Mouse (Mus musculus): ENCODE results near the gene Fads1. TPM values are rescaled to one million over a fixed set of nuclear protein-coding genes. Genes with fewer than 3 reads are reported as not detected.

Fads1 gene
- polyA plus RNA-seq, 1 experiment from 2014 or later: 104 TPM

- WGBS: 71% methylated on average over 3 of the region's 3 CpGs
- ATAC-seq (ENCODE audit: insufficient number of reproducible peaks, insufficient read depth, low FRiP score, low TSS enrichment, low read depth): no peak
- Histone ChIP-seq H3K9me3 (no peaks in the 10 kb centered on the region), H3K4me2 (no peak overlapping the region), H3K27me3 (peaks cover 13% of the 10 kb centered on the region; the same call in 1 of the 2 replicates), H3K27ac (no peak overlapping the region), H3K9ac (no peak overlapping the region), H3K36me3 (no peaks in the 10 kb centered on the region), H3K4me1 (peaks cover 18% of the 10 kb centered on the region), H3K4me3 (no peak overlapping the region)
Observed at GRCm38 (mm10) chr19:10238477-10238876, 55.8 kb downstream of the Fads1 start.

- peaks cover 20% of the 10 kb centered on the region for H3K4me1 ChIP-seq
- WGBS: 40% methylated on average over 2 of the region's 2 CpGs
- H3K4me3 ChIP-seq: no peak overlapping the region
- no peaks in the 10 kb centered on the region for H3K36me3 ChIP-seq
- H3K9me3 ChIP-seq: no peaks in the 10 kb centered on the region
- H3K27ac ChIP-seq: no peak overlapping the region
- peak overlapping the region; percentile 90 for H3K4me2 ChIP-seq
- H3K9ac ChIP-seq: no peak overlapping the region
- H3K27me3 ChIP-seq: peaks cover 13% of the 10 kb centered on the region; the same call in 1 of the 2 replicates
- no peak for ATAC-seq (ENCODE audit: insufficient number of reproducible peaks, insufficient read depth, low FRiP score, low TSS enrichment, low read depth)
Observed at GRCm38 (mm10) chr19:10239419-10239818, 56.7 kb downstream of the Fads1 start.

GRCm38 (mm10) chr19:10239975-10240653, 57.4 kb downstream of the Fads1 start:
- Histone ChIP-seq H3K4me1 (peaks cover 23% of the 10 kb centered on the region), H3K4me3 (peak overlapping the region; percentile 54), H3K27ac (no peak overlapping the region), H3K27me3 (peaks cover 13% of the 10 kb centered on the region; the same call in 1 of the 2 replicates), H3K9ac (peak overlapping the region; percentile 75), H3K4me2 (peak overlapping the region; percentile 90), H3K9me3 (no peaks in the 10 kb centered on the region), H3K36me3 (no peaks in the 10 kb centered on the region)
- no peak for ATAC-seq (ENCODE audit: insufficient number of reproducible peaks, insufficient read depth, low FRiP score, low TSS enrichment, low read depth)
- 4% methylated on average over 26 of the region's 26 CpGs for WGBS

GRCm38 (mm10) chr19:10240654-10241305, 58.1 kb downstream of the Fads1 start, which contains the start of gene Myrf:
Myrf (minus strand) TSS chr19:10240748.
- Histone ChIP-seq H3K27me3 (peaks cover 13% of the 10 kb centered on the region; the same call in 1 of the 2 replicates), H3K9me3 (no peaks in the 10 kb centered on the region), H3K4me3 (peak within 1 kb of the TSS; percentile 54), H3K9ac (peak within 1 kb of the TSS; percentile 75), H3K4me2 (peak within 1 kb of the TSS; percentile 90), H3K36me3 (no peaks in the 10 kb centered on the region), H3K4me1 (peaks cover 23% of the 10 kb centered on the region), H3K27ac (no peak within 1 kb of the TSS)
- ATAC-seq (ENCODE audit: insufficient number of reproducible peaks, insufficient read depth, low FRiP score, low TSS enrichment, low read depth): peak; percentile 69
- WGBS: 7% methylated on average over 43 of the region's 43 CpGs

GRCm38 (mm10) chr19:10242916-10243315, 60.2 kb downstream of the Fads1 start:
- peaks cover 13% of the 10 kb centered on the region; the same call in 1 of the 2 replicates for H3K27me3 ChIP-seq
- WGBS: 8% methylated on average over 8 of the region's 8 CpGs
- peaks cover 33% of the 10 kb centered on the region for H3K4me1 ChIP-seq
- no peaks in the 10 kb centered on the region for H3K9me3 ChIP-seq
- H3K4me2 ChIP-seq: no peak overlapping the region
- H3K27ac ChIP-seq: no peak overlapping the region
- no peak for ATAC-seq (ENCODE audit: insufficient number of reproducible peaks, insufficient read depth, low FRiP score, low TSS enrichment, low read depth)
- H3K36me3 ChIP-seq: no peaks in the 10 kb centered on the region
- no peak overlapping the region for H3K9ac ChIP-seq
- H3K4me3 ChIP-seq: no peak overlapping the region

GRCm38 (mm10) chr19:10244183-10244582, 61.5 kb downstream of the Fads1 start:
- H3K27me3 ChIP-seq: peaks cover 13% of the 10 kb centered on the region; the same call in 1 of the 2 replicates
- 11% methylated on average over 3 of the region's 3 CpGs for WGBS
- H3K36me3 ChIP-seq: no peaks in the 10 kb centered on the region
- H3K4me1 ChIP-seq: peaks cover 38% of the 10 kb centered on the region
- no peak overlapping the region for H3K4me2 ChIP-seq
- no peak overlapping the region for H3K9ac ChIP-seq
- no peaks in the 10 kb centered on the region for H3K9me3 ChIP-seq
- H3K27ac ChIP-seq: no peak overlapping the region
- no peak for ATAC-seq (ENCODE audit: insufficient number of reproducible peaks, insufficient read depth, low FRiP score, low TSS enrichment, low read depth)
- H3K4me3 ChIP-seq: no peak overlapping the region

Small RNAs within 50 kb of the gene (microRNA-seq; reads per million reads assigned to microRNA genes)
- gene Mir6993: 0.74 reads per million

Other genes with a start within 250 kb of the Fads1 start
- 1,553 and 1,793 TPM in 2 replicates for gene Fth1, start 202.3 kb upstream of the Fads1 start, polyA plus RNA-seq (2015; fragmentation: Nextera tagmentation; extraction: Ambion mirVana)
- 0.73 and 0.98 TPM in 2 replicates for gene Best1, start 181.3 kb upstream of the Fads1 start, polyA plus RNA-seq (2015; fragmentation: Nextera tagmentation; extraction: Ambion mirVana)
- 42.0 and 43.3 TPM in 2 replicates for gene Rab3il1, start 181.2 kb upstream of the Fads1 start, polyA plus RNA-seq (2015; fragmentation: Nextera tagmentation; extraction: Ambion mirVana)
- gene Fads3, start 141.3 kb upstream of the Fads1 start, polyA plus RNA-seq (2015; fragmentation: Nextera tagmentation; extraction: Ambion mirVana): 8.6 and 10.0 TPM in 2 replicates
- 70.0 and 79.8 TPM in 2 replicates for gene Fads2, start 81.1 kb upstream of the Fads1 start, polyA plus RNA-seq (2015; fragmentation: Nextera tagmentation; extraction: Ambion mirVana)
- 485 and 486 TPM in 2 replicates for gene Tmem258, start 21.1 kb downstream of the Fads1 start, polyA plus RNA-seq (2015; fragmentation: Nextera tagmentation; extraction: Ambion mirVana)
- 69.3 and 88.1 TPM in 2 replicates for gene Fen1, start 21.3 kb downstream of the Fads1 start, polyA plus RNA-seq (2015; fragmentation: Nextera tagmentation; extraction: Ambion mirVana)
- 0.91 and 1.4 TPM in 2 replicates for gene Myrf, start 57.9 kb downstream of the Fads1 start, polyA plus RNA-seq (2015; fragmentation: Nextera tagmentation; extraction: Ambion mirVana)
- 2.2 and 2.4 TPM in 2 replicates for gene Dagla, start 122.0 kb downstream of the Fads1 start, polyA plus RNA-seq (2015; fragmentation: Nextera tagmentation; extraction: Ambion mirVana)
- gene Syt7, start 206.2 kb downstream of the Fads1 start, polyA plus RNA-seq (2015; fragmentation: Nextera tagmentation; extraction: Ambion mirVana): 0.46 and 0.76 TPM in 2 replicates

Data from embryonic facial prominence, embryonic 13.5 days (tissue).